Mouse (Mus musculus) stomach, embryonic 16.5 days (tissue): ENCODE data around the gene Kars. TPM values are rescaled to one million over a fixed set of nuclear protein-coding genes. Genes with fewer than 3 reads are reported as not detected.

ENCODE experiments used
- ATAC-seq: fragments of 200-750 bp; cut with Nextera tagmentation; 2 replicates; pipeline ENCODE4 v1.8.0; 2017; ENCODE audit warnings: moderate number of reproducible peaks, moderate TSS enrichment; ENCODE audit not compliant: insufficient read depth, low FRiP score
- H3K27ac ChIP-seq: fragments of 300-500 bp; sonication (generic); 2 replicates; pipeline ENCODE4 v1.5.1; 2014; ENCODE audit warnings: low read length
- H3K27me3 ChIP-seq: fragments of 300-500 bp; sonication (generic); 2 replicates; pipeline ENCODE4 v1.6.1; 2014; ENCODE audit warnings: low read length, control low read depth, mixed read lengths; ENCODE audit not compliant: control insufficient read depth, insufficient read depth
- H3K36me3 ChIP-seq: fragments of 300-500 bp; sonication (generic); 2 replicates; pipeline ENCODE4 v1.6.1; 2014; ENCODE audit warnings: low read length; ENCODE audit not compliant: control insufficient read depth, insufficient read depth
- H3K4me1 ChIP-seq: fragments of 300-500 bp; sonication (generic); 2 replicates; pipeline ENCODE4 v1.6.1; 2014; ENCODE audit warnings: low read length, control low read depth, mixed read lengths; ENCODE audit not compliant: control insufficient read depth, insufficient read depth
- H3K4me2 ChIP-seq: fragments of 300-500 bp; sonication (generic); 2 replicates; pipeline ENCODE4 v1.6.1; 2014; ENCODE audit warnings: low read depth, low read length, mixed read lengths
- H3K4me3 ChIP-seq: fragments of 300-500 bp; sonication (generic); replicated peaks from 2 replicates; pipeline ENCODE4 v1.5.1; 2014; ENCODE audit warnings: mild to moderate bottlenecking, low read length
- H3K9ac ChIP-seq: fragments of 300-500 bp; sonication (generic); 2 replicates; pipeline ENCODE4 v1.6.1; 2014; ENCODE audit warnings: low read length
- H3K9me3 ChIP-seq: fragments of 300-500 bp; sonication (generic); replicated peaks from 2 replicates; pipeline ENCODE4 v1.6.1; 2016; ENCODE audit warnings: low read length, control low read depth; ENCODE audit not compliant: control insufficient read depth
- WGBS: fragments of 180-500 bp; shearing (Covaris S2); extraction: QIAGEN DNeasy Blood & Tissue Kit; methylation state at CpG from one replicate; pipeline ENCODE4 v1.1.7; 2014; 5-methylcytosine and 5-hydroxymethylcytosine counted together
- polyA plus RNA-seq: library from polyadenylated mRNA; unstranded; fragments of >200 nt; fragmentation: Nextera tagmentation; extraction: Ambion mirVana; gene quantifications from 2 replicates; pipeline ENCODE4 v1.2.1, GENCODE M21; 2015

The Kars gene
- polyA plus RNA-seq = 173 and 181 TPM in 2 replicates

GRCm38 (mm10) chr8:112010997-112011815 is at the start of gene Kars, which contains the start of gene Terf2ip:
Gene Kars (minus strand): TSS chr8:112011323.
Gene Terf2ip (plus strand): TSS chr8:112011398.
- Histone ChIP-seq H3K9me3 (no peaks in the 10 kb centered on the region), H3K4me2 (peak within 1 kb of the TSS; percentile 92), H3K9ac (peak within 1 kb of the TSS; percentile 94), H3K4me3 (peak within 1 kb of the TSS; percentile 98), H3K27ac (peak within 1 kb of the TSS; percentile 68), H3K36me3 (no peaks in the 10 kb centered on the region; the same call in 1 of the 2 replicates), H3K27me3 (no peaks in the 10 kb centered on the region), H3K4me1 (peaks cover 16% of the 10 kb centered on the region)
- WGBS = under 1% methylated on average over 61 of the region's 61 CpGs
- peak; percentile 94 for ATAC-seq

GRCm38 (mm10) chr8:112054456-112054855 is 43.3 kb upstream of the Kars start:
- ATAC-seq = no peak
- Histone ChIP-seq H3K4me3 (no peak overlapping the region), H3K9me3 (no peaks in the 10 kb centered on the region), H3K4me1 (no peaks in the 10 kb centered on the region), H3K27ac (no peak overlapping the region), H3K9ac (no peak overlapping the region), H3K27me3 (no peaks in the 10 kb centered on the region), H3K36me3 (no peaks in the 10 kb centered on the region), H3K4me2 (no peak overlapping the region)

GRCm38 (mm10) chr8:112051537-112051936 is 40.4 kb upstream of the Kars start:
- WGBS = 70% methylated on average over 9 of the region's 9 CpGs
- H3K4me3 ChIP-seq = no peak overlapping the region
- H3K9me3 ChIP-seq = no peaks in the 10 kb centered on the region
- no peak overlapping the region for H3K27ac ChIP-seq
- H3K27me3 ChIP-seq = no peaks in the 10 kb centered on the region
- H3K4me1 ChIP-seq = no peaks in the 10 kb centered on the region
- no peak overlapping the region for H3K4me2 ChIP-seq
- no peaks in the 10 kb centered on the region for H3K36me3 ChIP-seq
- H3K9ac ChIP-seq = no peak overlapping the region
- no peak for ATAC-seq

- H3K27ac ChIP-seq = no peak overlapping the region
Measured at GRCm38 (mm10) chr8:112049984-112050383, 38.9 kb upstream of the Kars start.

GRCm38 (mm10) chr8:112048293-112048692 is 37.2 kb upstream of the Kars start:
- H3K36me3 ChIP-seq = no peaks in the 10 kb centered on the region
- H3K4me1 ChIP-seq = no peaks in the 10 kb centered on the region
- no peak overlapping the region for H3K4me3 ChIP-seq
- no peak overlapping the region for H3K4me2 ChIP-seq
- H3K27ac ChIP-seq = no peak overlapping the region
- 73% methylated on average over 6 of the region's 6 CpGs for WGBS
- ATAC-seq = no peak
- no peaks in the 10 kb centered on the region for H3K9me3 ChIP-seq
- H3K27me3 ChIP-seq = no peaks in the 10 kb centered on the region
- H3K9ac ChIP-seq = no peak overlapping the region

More at GRCm38 (mm10) chr8:112049984-112050383, 38.9 kb upstream of the Kars start:
- H3K27me3 ChIP-seq = no peaks in the 10 kb centered on the region
- H3K9me3 ChIP-seq = no peaks in the 10 kb centered on the region
- H3K4me3 ChIP-seq = no peak overlapping the region
- H3K4me1 ChIP-seq = no peaks in the 10 kb centered on the region
- no peak for ATAC-seq
- H3K9ac ChIP-seq = no peak overlapping the region
- no peak overlapping the region for H3K4me2 ChIP-seq
- 78% methylated on average over 6 of the region's 6 CpGs for WGBS
- no peaks in the 10 kb centered on the region for H3K36me3 ChIP-seq

GRCm38 (mm10) chr8:112045896-112046295 is 34.8 kb upstream of the Kars start:
- no peaks in the 10 kb centered on the region for H3K36me3 ChIP-seq
- no peak overlapping the region for H3K4me2 ChIP-seq
- no peak overlapping the region for H3K4me3 ChIP-seq
- H3K9me3 ChIP-seq = no peaks in the 10 kb centered on the region
- H3K9ac ChIP-seq = no peak overlapping the region
- H3K27ac ChIP-seq = no peak overlapping the region
- 2% methylated on average over 7 of the region's 7 CpGs for WGBS
- H3K27me3 ChIP-seq = no peaks in the 10 kb centered on the region
- ATAC-seq = no peak
- H3K4me1 ChIP-seq = no peaks in the 10 kb centered on the region

GRCm38 (mm10) chr8:112045182-112045581 is 34.1 kb upstream of the Kars start:
- H3K27me3 ChIP-seq = no peaks in the 10 kb centered on the region
- H3K27ac ChIP-seq = no peak overlapping the region
- H3K4me1 ChIP-seq = no peaks in the 10 kb centered on the region
- no peaks in the 10 kb centered on the region for H3K36me3 ChIP-seq
- no peak for ATAC-seq
- no peak overlapping the region for H3K4me3 ChIP-seq
- no peak overlapping the region for H3K9ac ChIP-seq
- 75% methylated on average over 5 of the region's 5 CpGs for WGBS
- no peaks in the 10 kb centered on the region for H3K9me3 ChIP-seq
- H3K4me2 ChIP-seq = no peak overlapping the region

- H3K9ac ChIP-seq = no peak overlapping the region
- no peaks in the 10 kb centered on the region for H3K9me3 ChIP-seq
- 78% methylated on average over 18 of the region's 18 CpGs for WGBS
- ATAC-seq = no peak
- H3K36me3 ChIP-seq = no peaks in the 10 kb centered on the region
- H3K4me2 ChIP-seq = no peak overlapping the region
- H3K4me3 ChIP-seq = no peak overlapping the region
- H3K27ac ChIP-seq = no peak overlapping the region
- no peaks in the 10 kb centered on the region for H3K4me1 ChIP-seq
- H3K27me3 ChIP-seq = no peaks in the 10 kb centered on the region
Measured at GRCm38 (mm10) chr8:112037521-112037920, 26.4 kb upstream of the Kars start.

GRCm38 (mm10) chr8:112034603-112035002 is 23.5 kb upstream of the Kars start:
- H3K4me2 ChIP-seq = no peak overlapping the region
- no peak overlapping the region for H3K9ac ChIP-seq
- no peak overlapping the region for H3K27ac ChIP-seq
- no peaks in the 10 kb centered on the region for H3K27me3 ChIP-seq
- H3K9me3 ChIP-seq = no peaks in the 10 kb centered on the region
- no peaks in the 10 kb centered on the region for H3K36me3 ChIP-seq
- no peak for ATAC-seq
- no peaks in the 10 kb centered on the region for H3K4me1 ChIP-seq
- WGBS = 12% methylated on average over 8 of the region's 8 CpGs
- no peak overlapping the region for H3K4me3 ChIP-seq
